Mouse (Mus musculus) CD4-positive helper T cell, adult 2 months (primary cell): ENCODE measurements around the gene Clec4a4.
"Not testable (repeated sequence)": the region's sequence is repeated elsewhere in the genome, so short reads cannot be mapped to it uniquely, and the experiment has no call there.

ENCODE experiments used
- DNase-seq: peaks from one replicate; pipeline ENCODE4 v3.0.0-alpha.2; 2012; ENCODE audit warnings: low read depth, missing footprints, low spot score

Clec4a4 gene

GRCm38 (mm10) chr6:122989876-122990437 is at the start of gene Clec4a4:
Clec4a4 (plus strand) TSS chr6:122990367.
- no peak for DNase-seq

GRCm38 (mm10) chr6:122946760-122947159 is 43.4 kb upstream of the Clec4a4 start:
- no peak for DNase-seq

- DNase-seq: no peak
Measured at GRCm38 (mm10) chr6:122952401-122952800, 37.8 kb upstream of the Clec4a4 start, which contains the start of gene Clec4a3. Clec4a3 (plus strand) TSS chr6:122952515.

GRCm38 (mm10) chr6:122964562-122964961 is 25.6 kb upstream of the Clec4a4 start:
- no peak for DNase-seq

- DNase-seq: no peak
Measured at GRCm38 (mm10) chr6:122969048-122969447, 21.1 kb upstream of the Clec4a4 start.

- DNase-seq: not testable (repeated sequence)
Measured at GRCm38 (mm10) chr6:123004696-123005095, 14.5 kb downstream of the Clec4a4 start.

GRCm38 (mm10) chr6:123005591-123005990 is 15.4 kb downstream of the Clec4a4 start:
- no peak for DNase-seq

GRCm38 (mm10) chr6:123049742-123050372 is 59.7 kb downstream of the Clec4a4 start, which contains the start of gene Clec4b1:
Clec4b1 (plus strand) TSS chr6:123049962.
- no peak for DNase-seq
